ENCODE assay signal across 9 mouse cellular contexts in the genomic region with DNA sequence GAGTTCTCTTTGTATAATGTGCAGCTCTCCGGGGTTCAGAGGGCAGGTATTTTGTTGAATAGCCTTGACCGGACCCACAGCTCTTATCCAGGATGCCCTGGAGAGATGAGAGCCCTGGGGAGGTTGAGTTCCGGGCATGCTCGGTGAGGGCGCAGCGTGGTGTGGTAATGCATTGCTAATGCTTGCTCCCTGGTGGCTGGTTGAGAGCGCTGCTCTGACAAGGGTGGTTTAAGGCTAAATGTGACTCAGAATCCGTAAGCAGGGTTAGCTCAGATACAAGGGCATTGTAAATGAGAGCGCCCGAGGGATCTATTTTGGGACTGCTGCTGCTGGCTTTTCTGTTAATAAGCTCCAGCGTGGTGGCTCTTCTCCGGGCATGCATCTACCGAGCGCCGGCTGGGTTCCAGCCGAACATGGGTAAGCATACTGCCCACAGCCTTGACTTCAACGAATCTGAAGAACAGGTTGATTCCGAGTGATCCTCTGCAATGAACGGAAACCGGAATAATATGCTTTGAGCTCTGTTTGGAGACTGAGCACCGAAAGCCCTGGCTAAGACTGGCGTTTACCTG. TPM values are rescaled to one million over a fixed set of nuclear protein-coding genes. Genes with fewer than 3 reads are reported as not detected.
DNase-seq lines count a peak whose midpoint lies in the region; ATAC-seq lines count a peak whose summit lies in the region.
"Had no signal": no experiment of that assay in that cellular context is flagged by ENCODE, and none has a peak within 500 bp of the region (broad histone marks: within the 10 kb centered on the region; RNA-seq: fewer than 3 reads in every experiment).

No protein-coding gene starts in this region.

- intact Hi-C loops in heart, postnatal 25 days (cut with DNase I) = no loop called here

- H3K27me3 ChIP-seq in kidney, embryonic 14.5 days (ENCODE audit: control insufficient read depth, insufficient read depth, low read length) = no peaks in the 10 kb centered on the region
- H3K27me3 ChIP-seq in midbrain, embryonic 10.5 days (ENCODE audit: low read depth, poor library complexity, severe bottlenecking) = no peaks in the 10 kb centered on the region
- H3K27me3 ChIP-seq: CH12.LX had no signal

- ATAC-seq in kidney, embryonic 14.5 days (ENCODE audit: low FRiP score, low TSS enrichment) = 0 out of 2 replicates have a peak, but pooled peaks have one; percentile 34

- no peak overlapping the region for H3K27ac ChIP-seq in kidney, embryonic 14.5 days (ENCODE audit: low read depth, low read length)
- peak overlapping the region; percentile 60; the same call in 1 of the 2 replicates for H3K27ac ChIP-seq in midbrain, embryonic 10.5 days (replicated peaks)

- peaks cover 11% of the 10 kb centered on the region for H3K9me3 ChIP-seq in kidney, embryonic 14.5 days (ENCODE audit: control insufficient read depth, low read length)
- H3K9me3 ChIP-seq in midbrain, embryonic 10.5 days (replicated peaks) = peaks cover 13% of the 10 kb centered on the region; the same call in 1 of the 2 replicates

- peak; percentile 38 to 53 for DNase-seq in heart, adult 18-20 months
- no peak for DNase-seq in heart, postnatal 25 days (ENCODE audit: low spot score)
- DNase-seq in embryo, embryonic 10 days (ENCODE audit: low spot score) = peak; percentile 62
- DNase-seq in heart, adult 8-10 months (ENCODE audit: low spot score) = peak; percentile 40
- DNase-seq in midbrain, embryonic 10.5 days (ENCODE audit: low spot score) = peak; percentile 39
- no peak for DNase-seq in yolk sac, embryonic 10.5 days (ENCODE audit: low spot score)
- no peak for DNase-seq in thymus, postnatal 25 days

- no peaks in the 10 kb centered on the region for H3K4me1 ChIP-seq in kidney, embryonic 14.5 days (ENCODE audit: control insufficient read depth, insufficient read depth, low read length)
- H3K4me1 ChIP-seq in midbrain, embryonic 10.5 days = peaks cover 8% of the 10 kb centered on the region

- H3K36me3 ChIP-seq in kidney, embryonic 14.5 days (ENCODE audit: control insufficient read depth, insufficient read depth, low read length) = no peaks in the 10 kb centered on the region
- H3K36me3 ChIP-seq in midbrain, embryonic 10.5 days = no peaks in the 10 kb centered on the region

- no peak overlapping the region for H3K4me3 ChIP-seq in kidney, embryonic 14.5 days (ENCODE audit: low read length)
- H3K4me3 ChIP-seq in midbrain, embryonic 10.5 days = peak overlapping the region; percentile 35; the same call in 1 of the 2 replicates

- no peak overlapping the region for H3K9ac ChIP-seq in kidney, embryonic 14.5 days (ENCODE audit: low read depth, low read length)

- WGBS in kidney, embryonic 14.5 days = 45% methylated on average over 22 of the region's 22 CpGs
- 40% methylated on average over 22 of the region's 22 CpGs for WGBS in midbrain, embryonic 10.5 days

- H3K4me2 ChIP-seq in kidney, embryonic 14.5 days (replicated peaks; ENCODE audit: low read depth, low read length) = no peak overlapping the region; the same call in 1 of the 2 replicates

RNA-seq across cellular contexts. Expression of a gene that starts 14.8 kb away (rescaled TPM):
- total RNA-seq in heart, adult 18-20 months (2021) = 10 to 100 TPM; 12.6 TPM
- 10 to 100 TPM; 16.5 to 17.0 TPM for total RNA-seq in heart, postnatal 25 days (2021)
- total RNA-seq in heart, adult 8-10 months (2022) = 10 to 100 TPM in 3 of 4 experiments, 1 to 10 TPM in 1; 7.2 to 27.9 (median 12.8) TPM
- polyA plus RNA-seq in kidney, embryonic 14.5 days (2014; fragmentation: Nextera tagmentation; extraction: Ambion mirVana) = 12.6 and 12.8 TPM in 2 replicates
- polyA plus RNA-seq in midbrain, embryonic 10.5 days (2016; fragmentation: Nextera tagmentation; extraction: Ambion mirVana) = 4.8 and 6.2 TPM in 2 replicates

Comparison
In these comparisons a context has a peak if more than half of its experiments do, and no peak if none do; other contexts are left out.
1. DNase-seq: peak in heart, adult 18-20 months (2 of 2), embryo, embryonic 10 days (single experiment), heart, adult 8-10 months (single experiment) and midbrain, embryonic 10.5 days (single experiment); none in heart, postnatal 25 days (single experiment), yolk sac, embryonic 10.5 days (single experiment) and thymus, postnatal 25 days (single experiment).